Mouse (Mus musculus) adrenal gland, adult 2 months (tissue): Measurements from ENCODE around the gene Rcsd1. TPM values are rescaled to one million over a fixed set of nuclear protein-coding genes. Genes with fewer than 3 reads are reported as not detected.
A peak's percentile ranks its signal among the peaks of the same experiment; 100 is the strongest.

Source experiments
- DNase-seq: peaks from one replicate; pipeline ENCODE4 v3.0.0; 2021
- microRNA-seq, 2 experiments: library from miRNA; unstranded; fragments of <30 nt; microRNA quantifications; one replicate each; pipeline ENCODE4 v1.2.0; 2021
- polyA plus RNA-seq: library from polyadenylated mRNA; depleted of rRNA; stranded (reverse); fragments of >200 nt; gene quantifications from 2 replicates; pipeline ENCODE4 v1.2.3, GENCODE M21; 2012; rRNA removed
- total RNA-seq, 2 experiments: library from RNA; stranded (reverse); gene quantifications; 2 replicates each; pipeline ENCODE4 v1.2.3; 2021

The Rcsd1 gene
- total and polyA plus RNA-seq, 3 experiments: 4.4 to 16.0 (median 13.5) TPM

DNA sequence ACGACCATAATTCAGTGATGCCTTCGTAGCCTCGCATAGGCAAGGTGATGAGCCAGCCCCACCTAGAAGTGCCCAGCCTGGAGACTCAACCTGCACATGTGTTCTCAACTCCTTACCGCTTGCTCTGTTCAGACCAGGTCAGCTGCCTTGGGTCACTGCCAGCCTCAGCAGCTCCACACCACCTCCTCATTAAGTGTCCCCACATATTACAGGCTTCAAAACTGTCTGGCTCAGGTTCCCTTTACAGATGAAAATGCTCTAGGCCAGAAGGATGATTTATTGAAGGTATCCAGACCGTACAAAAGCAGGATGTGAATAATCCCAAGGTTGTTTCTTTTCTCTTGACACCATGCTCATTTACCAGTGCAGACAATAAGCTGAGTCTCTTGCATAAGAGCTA, 83.7 kb downstream of the Rcsd1 start:
- no peak for DNase-seq

DNA sequence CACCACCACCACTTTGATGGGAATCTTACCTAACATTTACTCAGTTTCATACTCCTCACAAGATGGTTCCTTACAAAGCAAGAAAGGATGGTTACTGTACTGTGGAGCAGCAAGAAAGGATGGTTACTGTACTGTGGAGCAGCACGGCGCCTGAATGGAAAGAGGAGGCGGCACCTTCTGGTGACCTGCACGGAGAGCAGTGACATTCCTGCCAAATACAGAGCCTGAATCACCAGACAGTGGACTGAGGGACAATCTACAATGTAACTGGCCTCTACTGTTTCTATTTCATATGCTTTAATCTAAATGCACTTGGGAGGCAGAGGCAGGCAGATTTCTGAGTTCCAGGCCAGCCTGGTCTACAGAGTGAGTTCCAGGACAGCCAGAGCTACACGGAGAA, 84.5 kb downstream of the Rcsd1 start:
- DNase-seq: no peak

DNA sequence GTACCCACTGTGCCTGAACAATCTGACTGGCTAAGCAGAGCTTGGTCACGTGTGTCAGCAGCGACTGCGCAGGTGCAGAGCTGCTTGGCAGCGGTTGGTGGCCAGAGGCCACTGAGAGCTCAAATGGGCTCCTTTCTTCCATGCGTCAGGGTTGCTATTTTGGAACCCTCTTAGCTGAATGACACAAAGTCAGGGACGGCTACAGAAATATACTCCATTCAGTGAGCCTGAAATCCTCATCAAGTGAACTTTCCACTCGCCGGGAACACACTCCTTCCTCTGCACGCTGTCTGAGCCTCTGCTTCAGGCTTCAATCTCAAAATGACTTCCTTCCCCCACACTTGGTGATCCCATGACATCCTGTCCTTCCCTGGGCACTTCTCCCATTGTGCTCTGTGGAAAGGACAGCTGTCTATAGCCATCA, 91.3 kb downstream of the Rcsd1 start:
- peak; percentile 51 for DNase-seq

DNA sequence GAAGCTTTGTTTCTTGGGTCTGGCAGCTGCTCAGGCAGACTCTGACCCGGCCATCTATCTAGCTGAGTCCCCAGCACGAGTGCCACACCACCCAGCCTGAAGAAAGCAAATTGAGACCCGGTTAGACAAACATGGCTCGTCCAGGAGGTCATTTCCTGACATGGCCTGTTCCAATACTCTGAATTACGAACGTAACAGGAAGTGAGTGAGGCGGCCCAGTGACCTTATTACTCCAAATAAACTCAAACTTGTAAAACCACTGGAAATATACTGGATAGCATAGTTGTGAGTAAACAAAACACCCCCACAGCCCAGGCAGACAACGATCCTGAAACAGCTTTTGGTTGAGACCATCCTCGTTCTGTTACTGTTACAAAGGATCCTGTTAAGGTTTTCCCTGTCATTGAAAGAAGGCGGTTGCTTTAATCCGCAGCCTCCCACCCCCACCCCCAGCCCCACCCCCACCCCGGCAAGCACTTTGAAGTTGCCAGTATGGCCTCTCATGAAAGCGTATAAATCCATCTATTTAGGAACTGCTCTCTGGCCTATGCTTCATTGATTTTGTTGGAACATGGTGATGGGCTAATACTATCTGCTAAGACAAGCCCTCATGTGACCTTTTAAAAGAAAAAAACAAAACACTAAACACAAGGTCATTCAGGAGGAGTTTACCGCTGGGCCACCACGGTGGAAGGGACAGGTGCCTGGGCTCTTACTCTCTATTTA, 92.2 kb downstream of the Rcsd1 start:
- peak; percentile 64 for DNase-seq

DNA sequence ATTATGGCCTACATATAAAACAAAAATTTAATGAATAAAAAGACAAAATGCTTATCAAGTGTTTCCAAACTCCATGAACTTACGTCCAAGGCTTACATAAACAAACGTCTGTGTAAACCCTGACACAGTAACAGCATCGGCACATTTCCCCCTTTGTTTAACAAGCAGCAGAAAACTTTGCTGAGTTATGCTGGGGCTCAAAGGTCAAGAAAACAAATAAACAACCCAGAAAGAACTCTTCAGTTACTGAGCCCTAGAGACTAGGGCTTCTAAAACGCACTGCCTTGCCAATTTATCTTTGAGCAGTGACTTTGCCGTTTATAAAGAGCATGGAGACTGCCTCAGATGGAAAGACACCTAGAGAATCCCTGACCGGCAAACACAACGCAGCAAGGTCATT, 92.9 kb downstream of the Rcsd1 start:
- no peak for DNase-seq

DNA sequence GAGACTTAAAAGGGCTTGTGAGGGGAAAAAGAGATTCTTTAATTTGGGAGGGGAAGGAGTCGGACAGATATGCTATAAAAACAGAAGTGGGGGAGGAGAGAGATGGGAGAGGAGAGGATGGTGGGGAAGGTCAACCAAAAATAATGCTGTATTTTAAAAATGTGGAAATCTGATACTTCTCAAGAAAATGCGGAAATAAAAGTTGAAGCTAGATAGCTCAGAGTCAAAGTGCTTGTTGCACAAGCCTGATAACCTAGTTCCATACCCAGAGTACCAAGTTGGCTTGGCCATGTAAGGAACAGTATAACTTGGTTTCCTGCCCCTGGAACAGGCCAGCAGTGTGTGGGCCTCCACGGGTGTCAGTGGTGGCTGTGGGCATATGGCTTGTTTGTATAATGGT, 94.8 kb downstream of the Rcsd1 start:
- no peak for DNase-seq

DNA sequence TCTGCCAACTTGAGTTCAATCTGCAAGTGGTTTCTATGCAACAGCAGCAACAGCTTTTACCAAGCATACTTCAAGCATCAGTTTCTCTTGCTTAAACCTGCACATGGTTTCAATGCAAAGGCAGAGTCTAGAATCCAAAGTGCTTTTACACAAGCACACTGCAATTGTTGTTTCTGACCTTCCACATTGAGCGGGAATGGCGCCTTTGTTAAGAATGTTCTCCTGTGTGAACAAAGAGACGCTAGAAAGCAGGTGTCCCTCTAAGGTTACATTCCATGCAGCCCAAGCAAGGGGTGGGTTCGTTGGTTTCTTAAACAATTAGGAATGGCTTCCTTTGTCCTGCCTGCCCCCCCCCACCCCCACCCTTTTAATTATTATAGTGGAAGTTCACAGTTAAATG, 95.6 kb downstream of the Rcsd1 start:
- DNase-seq: no peak

DNA sequence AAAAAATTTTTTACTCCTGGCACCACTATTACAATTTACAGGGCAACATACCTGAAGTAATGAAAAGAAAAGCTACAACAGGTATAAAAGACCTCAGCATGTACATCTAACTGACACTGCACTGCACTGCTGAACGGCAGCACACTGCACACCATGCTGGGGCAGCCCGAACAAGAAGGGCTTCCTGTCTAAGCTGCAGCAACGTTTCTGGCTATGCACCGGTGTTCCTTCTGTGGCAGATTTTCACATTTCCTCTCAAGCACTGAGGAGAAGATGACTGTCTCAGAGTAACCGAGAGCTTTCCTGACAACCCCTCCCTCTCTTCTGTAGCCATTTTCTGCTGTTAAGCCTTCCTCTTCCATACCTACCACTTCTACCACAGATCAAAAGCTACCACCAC, 96.8 kb downstream of the Rcsd1 start:
- no peak for DNase-seq

DNA sequence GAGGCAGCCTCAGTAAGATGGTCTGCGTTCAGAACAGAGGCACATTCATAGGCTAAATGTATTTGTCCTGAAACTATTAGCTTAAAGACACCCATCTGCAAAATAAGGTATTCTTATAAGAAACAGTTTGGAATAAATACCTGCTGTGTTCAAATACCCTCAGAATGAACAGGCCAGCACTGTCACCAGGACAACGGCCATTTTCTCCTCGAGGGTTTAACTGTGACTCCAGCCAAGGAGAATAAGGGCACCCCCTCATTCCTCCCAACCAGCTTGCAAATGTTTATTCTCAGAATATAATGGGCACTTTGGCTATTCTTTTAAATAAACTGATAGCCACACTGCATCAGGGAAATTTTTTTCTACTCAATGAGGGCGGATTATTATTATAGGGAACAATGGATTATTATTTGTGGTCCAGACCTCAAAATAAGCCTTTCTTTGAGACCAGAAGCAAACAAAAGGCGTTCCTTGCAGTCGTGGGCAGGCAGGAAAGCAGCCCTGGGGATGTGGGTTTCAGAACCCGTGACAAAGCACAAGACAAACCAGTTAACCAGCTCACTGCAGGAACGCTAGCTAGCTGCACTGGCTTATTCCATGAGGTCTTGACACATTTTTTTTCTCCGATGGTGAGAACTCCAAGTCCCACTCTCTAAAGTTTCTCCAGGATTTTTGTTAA, 99.1 kb downstream of the Rcsd1 start:
- no peak for DNase-seq

DNA sequence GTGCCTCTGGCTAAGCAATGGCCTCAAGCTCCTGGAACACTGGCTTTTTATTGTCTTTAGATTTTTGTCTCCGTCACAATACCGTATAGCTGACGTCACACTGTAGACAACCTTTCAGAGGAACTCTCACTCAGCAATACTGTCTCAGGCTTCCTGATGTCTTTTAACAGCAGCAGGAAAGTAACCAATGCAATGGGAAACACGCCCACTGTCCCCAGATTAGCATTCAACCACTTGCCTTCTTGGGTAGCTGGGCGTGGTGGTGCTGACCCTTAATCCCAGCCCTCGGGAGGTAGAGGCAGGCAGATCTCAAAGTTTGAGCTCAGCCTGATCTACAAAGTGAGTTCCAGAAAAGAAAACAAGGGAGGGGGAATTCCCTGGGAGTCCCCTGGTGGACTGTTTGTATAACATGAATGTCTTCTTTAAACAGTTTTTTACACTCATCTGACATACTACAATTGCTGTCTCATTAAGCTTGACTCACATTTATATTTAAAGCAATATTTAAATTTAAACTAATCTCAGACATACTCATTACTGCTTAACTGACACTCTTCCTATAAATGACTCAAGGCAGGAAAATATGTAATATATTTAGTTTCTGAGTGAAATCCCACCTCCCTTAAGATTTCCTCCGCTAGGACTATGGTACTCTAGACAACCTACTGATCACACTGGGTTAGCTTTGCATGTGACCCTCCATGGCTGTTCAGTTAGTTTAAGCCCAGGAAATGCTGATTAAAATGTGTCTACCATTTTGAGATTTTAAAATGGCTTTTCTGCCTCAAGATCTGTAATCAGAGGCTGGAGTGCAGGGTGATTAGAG, 99.8 kb downstream of the Rcsd1 start:
- no peak for DNase-seq

DNA sequence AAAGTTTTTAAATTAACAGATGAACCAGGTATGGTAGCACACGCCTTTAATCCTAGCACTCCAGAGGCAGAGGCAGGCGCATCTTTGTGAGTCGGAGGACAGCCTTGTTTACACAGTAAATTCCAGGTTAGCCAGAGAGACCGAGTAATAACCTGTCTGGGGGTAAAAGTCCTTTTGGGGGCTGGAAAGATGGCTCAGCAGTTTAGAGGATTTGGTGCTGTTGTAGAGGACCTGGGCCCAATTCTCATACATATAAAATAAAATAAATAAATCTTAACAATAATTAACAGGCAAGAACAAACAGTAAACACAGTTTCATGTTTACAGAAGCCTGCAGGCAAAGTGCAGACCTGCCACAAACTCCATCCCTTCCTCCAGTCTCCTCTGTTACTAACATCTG, 100.7 kb downstream of the Rcsd1 start:
- DNase-seq: no peak

DNA sequence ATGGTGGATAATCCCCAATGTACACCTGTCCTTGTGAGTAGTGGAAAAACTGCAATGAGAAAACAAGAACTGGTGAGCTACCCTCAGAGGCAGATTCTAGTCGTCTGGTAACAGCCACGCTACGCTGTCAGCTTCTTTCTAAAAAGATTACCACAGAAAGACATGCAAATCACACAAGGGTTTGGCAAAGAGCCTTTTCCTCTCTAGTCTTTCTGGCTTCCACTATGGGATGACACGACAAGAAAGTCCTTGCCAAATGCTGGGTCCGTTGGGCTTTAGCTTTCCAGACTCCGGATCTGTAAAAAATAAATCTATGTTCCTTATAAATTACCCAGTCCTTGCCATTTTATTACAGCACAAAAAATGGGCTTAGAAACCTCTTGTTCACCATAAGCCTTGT, 103.8 kb downstream of the Rcsd1 start:
- DNase-seq: no peak

DNA sequence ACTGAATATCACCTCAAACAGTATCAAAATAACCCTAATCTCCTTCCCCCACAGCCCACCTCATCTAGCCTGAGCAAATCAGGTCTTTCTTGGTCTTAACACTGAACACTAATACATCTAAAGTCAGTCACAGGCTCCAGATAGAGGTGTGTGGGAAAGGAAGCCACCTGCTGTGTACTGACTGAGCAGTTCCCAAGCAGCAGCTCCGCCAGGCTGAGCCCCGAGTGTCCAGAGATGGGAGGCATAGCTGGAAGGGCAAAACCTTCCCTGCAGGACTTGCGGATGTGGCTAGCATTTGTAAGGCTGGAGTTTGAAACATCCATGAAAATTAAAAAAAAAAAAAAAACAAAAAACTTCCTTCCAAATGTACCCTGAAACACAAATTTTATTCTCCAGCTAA, 104.4 kb downstream of the Rcsd1 start:
- no peak for DNase-seq

DNA sequence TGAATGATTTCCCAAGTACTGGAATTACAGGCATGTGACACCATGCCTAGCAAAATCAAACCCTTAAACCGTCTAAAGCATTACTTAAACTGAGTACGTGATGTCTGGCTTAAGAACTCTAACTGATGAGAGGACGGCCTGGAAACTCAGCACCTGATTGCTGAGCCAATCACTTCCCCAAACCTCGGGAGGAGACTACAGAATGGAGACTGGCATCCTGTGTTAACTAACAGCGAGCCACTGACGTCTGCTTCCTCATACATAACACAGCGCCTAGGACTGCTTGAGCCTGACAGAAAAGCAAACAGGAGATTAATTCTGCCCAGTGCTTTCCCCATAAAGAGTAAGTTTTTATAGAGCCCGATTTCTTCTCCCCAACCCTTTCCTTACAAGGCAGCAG, 105.4 kb downstream of the Rcsd1 start:
- DNase-seq: no peak

DNA sequence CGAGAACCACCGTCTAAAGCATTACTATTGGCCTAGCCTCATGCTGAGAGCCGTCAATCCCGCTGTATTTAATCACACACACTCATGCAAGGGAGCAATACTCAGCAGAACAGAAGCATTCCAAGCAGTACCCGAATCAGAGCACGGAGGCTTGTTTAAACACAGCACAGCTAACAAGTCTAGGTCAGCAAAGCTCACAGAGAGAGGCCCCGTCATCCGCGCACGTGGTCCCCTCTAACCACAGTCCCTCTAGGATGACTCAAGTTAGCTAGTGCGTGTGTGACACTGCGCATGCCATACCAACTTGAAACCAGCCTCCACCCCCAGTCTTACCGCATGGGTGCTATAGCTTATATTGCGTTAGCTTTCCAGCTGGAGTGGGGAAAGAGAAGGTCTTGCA, 106.3 kb downstream of the Rcsd1 start:
- no peak for DNase-seq

DNA sequence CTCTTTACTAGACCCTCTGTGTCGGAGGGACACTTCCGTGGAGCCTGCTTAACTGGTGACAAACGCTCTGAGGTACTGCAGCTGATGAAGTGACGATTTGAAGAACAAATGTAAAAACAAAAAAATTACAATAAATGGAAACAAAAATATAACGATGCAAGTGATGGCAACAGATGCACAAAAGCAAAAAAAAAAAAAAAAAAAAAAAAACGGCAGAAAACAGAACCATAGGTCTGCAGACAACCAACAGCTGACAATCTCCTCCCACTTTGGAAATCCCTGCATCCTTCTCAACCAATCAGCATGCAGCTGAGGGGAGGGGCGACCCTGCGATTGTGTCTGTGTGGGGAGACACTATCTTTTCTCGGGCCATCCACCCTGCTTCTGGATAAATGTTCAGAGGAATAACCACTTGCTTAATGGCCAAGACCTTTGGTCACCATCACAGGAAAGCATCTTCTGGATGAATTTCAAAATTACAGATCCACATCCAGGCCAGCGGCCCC, 107.7 kb downstream of the Rcsd1 start:
- DNase-seq: no peak

Small RNA genes within 50 kb of the gene (microRNA-seq; reads per million reads assigned to microRNA genes)
- 0 reads per million in 2 experiments for gene Gm44458

Other genes with a start within 250 kb of the Rcsd1 start
- 10 to 100 TPM; 31.7 to 34.3 TPM for gene Dcaf6, start 249.3 kb downstream of the Rcsd1 start, total RNA-seq
- 23.2 and 27.9 TPM in 2 replicates for gene Dcaf6, start 249.3 kb downstream of the Rcsd1 start, polyA plus RNA-seq
- gene Mpc2, start 249.1 kb downstream of the Rcsd1 start, total RNA-seq: 100 to 1,000 TPM; 166 to 287 TPM
- gene Mpc2, start 249.1 kb downstream of the Rcsd1 start, polyA plus RNA-seq: 194 and 215 TPM in 2 replicates
- gene Adcy10, start 224.6 kb downstream of the Rcsd1 start, total RNA-seq: 1 to 10 TPM in 1 of 2 experiments, under 1 TPM in 1; 0.45 to 1.8 TPM
- 0.19 and 0.36 TPM in 2 replicates for gene Adcy10, start 224.6 kb downstream of the Rcsd1 start, polyA plus RNA-seq
- 10 to 100 TPM; 14.1 to 21.5 TPM for gene Mpzl1, start 75.2 kb downstream of the Rcsd1 start, total RNA-seq
- 12.8 and 12.9 TPM in 2 replicates for gene Mpzl1, start 75.2 kb downstream of the Rcsd1 start, polyA plus RNA-seq
- 100 to 1,000 TPM in 1 of 2 experiments, 10 to 100 TPM in 1; 66.0 to 104 TPM for gene Creg1, start 54.0 kb upstream of the Rcsd1 start, total RNA-seq
- gene Creg1, start 54.0 kb upstream of the Rcsd1 start, polyA plus RNA-seq: 76.1 and 88.4 TPM in 2 replicates
- under 1 TPM; 0.35 to 0.45 TPM for gene Cd247, start 78.9 kb upstream of the Rcsd1 start, total RNA-seq
- gene Cd247, start 78.9 kb upstream of the Rcsd1 start, polyA plus RNA-seq: 1.2 and 1.9 TPM in 2 replicates